Mouse (Mus musculus): ENCODE measurements around the gene Zbtb38. TPM values are rescaled to one million over a fixed set of nuclear protein-coding genes. Genes with fewer than 3 reads are reported as not detected.

Zbtb38 gene
- polyA plus RNA-seq, 1 experiment from 2014 or later = 24.7 TPM

Other genes with a start within 250 kb of the Zbtb38 start
- not detected in 2 replicates for gene Gm28729, start 227.6 kb downstream of the Zbtb38 start, polyA plus RNA-seq (2014; fragmentation: Nextera tagmentation; extraction: Ambion mirVana)
- gene Rasa2, start 121.2 kb downstream of the Zbtb38 start, polyA plus RNA-seq (2014; fragmentation: Nextera tagmentation; extraction: Ambion mirVana) = 16.3 and 16.5 TPM in 2 replicates
- 31.3 and 33.7 TPM in 2 replicates for gene Pxylp1, start 139.8 kb upstream of the Zbtb38 start, polyA plus RNA-seq (2014; fragmentation: Nextera tagmentation; extraction: Ambion mirVana)

Data from heart, embryonic 11.5 days (tissue).